Mouse (Mus musculus) heart, embryonic 16.5 days (tissue): ENCODE measurements around the gene Slc16a8. TPM values are rescaled to one million over a fixed set of nuclear protein-coding genes. Genes with fewer than 3 reads are reported as not detected.

Experiments used
- ATAC-seq: fragments of 200-750 bp; cut with Nextera tagmentation; replicated peaks from 2 replicates; pipeline ENCODE4 v1.8.0; 2017; ENCODE audit warnings: moderate number of reproducible peaks; ENCODE audit not compliant: insufficient read depth, low FRiP score; ENCODE audit errors: extremely low read depth
- H3K27ac ChIP-seq: fragments of 300-500 bp; sonication (generic); 2 replicates; pipeline ENCODE4 v1.5.1; 2014; ENCODE audit warnings: mild to moderate bottlenecking, low read length, control low read depth, moderate library complexity
- H3K27me3 ChIP-seq: fragments of 300-500 bp; sonication (generic); 2 replicates; pipeline ENCODE4 v1.6.1; 2014; ENCODE audit warnings: low read length, mixed read lengths; ENCODE audit not compliant: control insufficient read depth, insufficient read depth
- H3K36me3 ChIP-seq: fragments of 300-500 bp; sonication (generic); 2 replicates; pipeline ENCODE4 v1.6.1; 2014; ENCODE audit not compliant: control insufficient read depth, insufficient read depth
- H3K4me1 ChIP-seq: fragments of 300-500 bp; sonication (generic); 2 replicates; pipeline ENCODE4 v1.6.1; 2014; ENCODE audit warnings: low read length, mixed read lengths; ENCODE audit not compliant: control insufficient read depth, insufficient read depth
- H3K4me2 ChIP-seq: fragments of 300-500 bp; sonication (generic); 2 replicates; pipeline ENCODE4 v1.6.1; 2014; ENCODE audit warnings: low read depth, mild to moderate bottlenecking, control low read depth, low read length
- H3K4me3 ChIP-seq: fragments of 300-500 bp; sonication (generic); 2 replicates; pipeline ENCODE4 v1.5.1; 2014; ENCODE audit warnings: mild to moderate bottlenecking, control low read depth, low read length
- H3K9ac ChIP-seq: fragments of 300-500 bp; sonication (generic); 2 replicates; pipeline ENCODE4 v1.6.1; 2014; ENCODE audit warnings: low read length, control low read depth
- H3K9me3 ChIP-seq: fragments of 300-500 bp; sonication (generic); replicated peaks from 2 replicates; pipeline ENCODE4 v1.6.1; 2016; ENCODE audit warnings: low read length; ENCODE audit not compliant: control insufficient read depth
- WGBS: fragments of 180-500 bp; shearing (Covaris S2); extraction: QIAGEN DNeasy Blood & Tissue Kit; methylation state at CpG from one replicate; pipeline ENCODE4 v1.1.7; 2014; 5-methylcytosine and 5-hydroxymethylcytosine counted together
- polyA plus RNA-seq: library from polyadenylated mRNA; unstranded; fragments of >200 nt; fragmentation: Nextera tagmentation; extraction: Ambion mirVana; gene quantifications from 2 replicates; pipeline ENCODE4 v1.2.1, GENCODE M21; 2015

Slc16a8 gene
- polyA plus RNA-seq, 1 experiment from 2014 or later = 0.95 TPM

DNA sequence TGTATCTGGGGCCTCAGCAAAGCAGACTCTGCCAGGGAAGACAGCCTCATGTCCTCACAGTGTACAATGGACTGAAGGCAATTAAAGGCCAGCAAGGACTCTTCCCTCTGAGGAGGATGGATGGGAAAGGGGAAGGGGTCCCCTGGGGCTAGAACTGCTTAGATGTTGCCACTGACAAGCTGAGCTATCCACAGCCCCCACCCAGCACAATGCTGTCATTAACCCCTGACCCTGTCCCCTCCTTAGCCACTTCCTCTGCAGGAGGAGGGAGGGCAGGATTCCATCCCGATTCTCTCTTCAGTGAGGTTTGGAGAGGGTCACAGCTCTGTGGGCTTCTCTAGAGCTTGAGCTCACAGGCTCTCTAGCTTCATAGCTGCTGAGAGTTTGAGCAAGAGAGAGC lies 35.0 kb downstream of the Slc16a8 start:
- no peak overlapping the region for H3K4me2 ChIP-seq
- WGBS = 0% methylated on average over 1 of the region's 1 CpGs
- no peaks in the 10 kb centered on the region for H3K9me3 ChIP-seq
- H3K36me3 ChIP-seq = no peaks in the 10 kb centered on the region
- ATAC-seq = no peak
- H3K9ac ChIP-seq = no peak overlapping the region
- H3K4me1 ChIP-seq = peaks cover 2% of the 10 kb centered on the region; the same call in 1 of the 2 replicates
- no peak overlapping the region for H3K27ac ChIP-seq
- H3K4me3 ChIP-seq = no peak overlapping the region
- H3K27me3 ChIP-seq = no peaks in the 10 kb centered on the region

GRCm38 (mm10) chr15:79216191-79216590 lies 38.4 kb downstream of the Slc16a8 start:
- 51% methylated on average over 3 of the region's 3 CpGs for WGBS
- ATAC-seq = no peak

GRCm38 (mm10) chr15:79213591-79213990 lies 41.0 kb downstream of the Slc16a8 start:
- Histone ChIP-seq H3K9ac (no peak overlapping the region), H3K4me3 (no peak overlapping the region), H3K4me2 (no peak overlapping the region), H3K27me3 (no peaks in the 10 kb centered on the region; the same call in 1 of the 2 replicates), H3K4me1 (peaks cover 5% of the 10 kb centered on the region; the same call in 1 of the 2 replicates), H3K27ac (no peak overlapping the region), H3K36me3 (no peaks in the 10 kb centered on the region), H3K9me3 (no peaks in the 10 kb centered on the region)
- ATAC-seq = no peak
- 62% methylated on average over 6 of the region's 6 CpGs for WGBS

More at GRCm38 (mm10) chr15:79216191-79216590, 38.4 kb downstream of the Slc16a8 start:
- Histone ChIP-seq H3K4me1 (0 out of 2 replicates have a peak, but pooled peaks cover 2% of the 10 kb centered on the region), H3K4me3 (no peak overlapping the region), H3K27me3 (no peaks in the 10 kb centered on the region; the same call in 1 of the 2 replicates), H3K4me2 (no peak overlapping the region), H3K9ac (no peak overlapping the region), H3K27ac (no peak overlapping the region), H3K36me3 (no peaks in the 10 kb centered on the region), H3K9me3 (no peaks in the 10 kb centered on the region)

GRCm38 (mm10) chr15:79212750-79213446 lies 41.7 kb downstream of the Slc16a8 start:
- Histone ChIP-seq H3K9ac (no peak overlapping the region), H3K4me2 (no peak overlapping the region), H3K36me3 (no peaks in the 10 kb centered on the region), H3K27me3 (no peaks in the 10 kb centered on the region; the same call in 1 of the 2 replicates), H3K4me1 (peaks cover 5% of the 10 kb centered on the region; the same call in 1 of the 2 replicates), H3K27ac (no peak overlapping the region), H3K9me3 (no peaks in the 10 kb centered on the region), H3K4me3 (no peak overlapping the region)
- WGBS = 88% methylated on average over 26 of the region's 26 CpGs
- ATAC-seq = no peak

DNA sequence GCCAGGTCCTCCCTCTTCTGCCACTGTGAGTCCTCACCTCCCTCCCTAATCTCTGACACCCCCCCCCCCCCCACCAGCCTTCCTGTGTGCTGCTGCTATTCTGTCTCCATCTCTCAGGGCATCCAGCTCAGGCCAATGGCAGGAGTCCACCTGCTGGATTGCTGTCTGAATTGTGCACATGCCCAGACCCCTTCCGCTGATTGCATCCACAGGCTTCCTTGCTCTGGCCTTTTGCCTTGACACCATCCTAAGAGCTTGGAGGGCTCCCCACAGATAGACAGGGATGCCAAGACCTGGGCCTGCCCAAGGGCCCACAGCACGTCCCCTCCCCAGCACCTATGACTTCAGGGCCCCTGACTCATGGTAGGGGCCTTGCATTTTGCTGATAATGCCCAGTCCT lies 44.2 kb downstream of the Slc16a8 start:
- H3K27me3 ChIP-seq = no peaks in the 10 kb centered on the region; the same call in 1 of the 2 replicates
- WGBS = 64% methylated on average over 2 of the region's 2 CpGs
- no peak for ATAC-seq
- H3K9me3 ChIP-seq = no peaks in the 10 kb centered on the region
- no peaks in the 10 kb centered on the region for H3K36me3 ChIP-seq
- H3K9ac ChIP-seq = no peak overlapping the region
- peaks cover 5% of the 10 kb centered on the region; the same call in 1 of the 2 replicates for H3K4me1 ChIP-seq
- H3K27ac ChIP-seq = no peak overlapping the region
- no peak overlapping the region for H3K4me3 ChIP-seq
- H3K4me2 ChIP-seq = no peak overlapping the region

DNA sequence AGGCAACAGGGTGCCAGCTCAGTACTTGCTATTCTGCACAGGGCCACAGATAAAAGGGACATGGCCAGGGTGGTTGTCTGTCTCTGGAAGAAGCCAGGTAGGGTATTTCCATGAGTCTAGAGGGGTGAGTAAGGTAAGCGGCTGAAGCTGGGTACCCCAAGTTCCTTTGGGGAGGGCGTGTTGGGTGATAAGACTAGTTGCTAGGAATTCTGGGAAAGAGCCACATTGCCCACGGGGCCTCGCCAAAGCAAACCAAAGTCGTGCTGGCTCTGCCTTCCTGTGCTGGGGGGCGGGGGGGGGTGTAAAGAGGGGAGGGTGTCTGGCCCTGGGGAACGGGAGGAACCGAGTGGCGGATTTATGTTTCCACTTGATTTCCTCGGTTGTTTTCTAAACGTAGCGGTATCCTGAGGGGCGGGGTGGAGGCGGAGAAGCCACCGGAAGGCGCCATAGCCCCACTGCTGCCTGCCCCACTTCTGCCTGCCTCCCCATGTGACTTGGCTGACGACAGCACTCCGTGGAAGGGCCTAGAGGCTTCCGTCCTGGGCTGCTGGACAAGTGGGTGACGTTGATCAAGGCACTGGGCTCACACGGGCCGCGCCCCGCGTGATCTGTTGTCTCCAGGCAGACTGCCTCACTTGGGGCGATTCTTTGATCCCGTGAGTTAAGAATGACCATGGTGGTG lies 45.7 kb downstream of the Slc16a8 start:
- Histone ChIP-seq H3K36me3 (no peaks in the 10 kb centered on the region), H3K9ac (no peak overlapping the region), H3K4me3 (no peak overlapping the region), H3K27me3 (no peaks in the 10 kb centered on the region; the same call in 1 of the 2 replicates), H3K4me1 (peaks cover 5% of the 10 kb centered on the region; the same call in 1 of the 2 replicates), H3K27ac (no peak overlapping the region), H3K9me3 (no peaks in the 10 kb centered on the region), H3K4me2 (no peak overlapping the region)
- ATAC-seq = no peak
- WGBS = 78% methylated on average over 27 of the region's 27 CpGs

DNA sequence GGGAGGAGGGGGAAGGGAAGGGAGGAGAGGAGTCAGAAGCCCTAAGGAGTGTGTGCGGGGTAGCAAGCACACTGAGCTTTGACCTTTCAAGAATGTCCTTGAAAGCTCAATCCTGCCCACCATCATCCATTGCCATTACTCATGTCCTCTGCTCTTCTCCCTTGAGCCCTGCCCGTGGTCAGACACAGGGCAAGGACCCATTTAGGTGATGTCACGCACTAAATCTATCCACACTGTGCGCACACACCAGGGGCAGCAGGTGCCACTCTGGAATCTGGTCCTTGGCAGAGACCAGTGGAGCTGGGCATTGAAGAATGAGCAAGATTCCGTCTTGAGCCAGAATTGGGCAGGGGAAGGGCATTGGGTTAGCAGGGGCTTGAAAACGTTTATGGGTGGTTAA lies 46.4 kb downstream of the Slc16a8 start:
- Histone ChIP-seq H3K4me1 (peaks cover 5% of the 10 kb centered on the region; the same call in 1 of the 2 replicates), H3K27me3 (peaks cover 2% of the 10 kb centered on the region; the same call in 1 of the 2 replicates), H3K4me3 (no peak overlapping the region), H3K27ac (no peak overlapping the region), H3K9ac (no peak overlapping the region), H3K4me2 (no peak overlapping the region), H3K36me3 (no peaks in the 10 kb centered on the region), H3K9me3 (no peaks in the 10 kb centered on the region)
- 73% methylated on average over 6 of the region's 6 CpGs for WGBS
- no peak for ATAC-seq

GRCm38 (mm10) chr15:79202575-79202974 lies 52.0 kb downstream of the Slc16a8 start:
- Histone ChIP-seq H3K36me3 (no peaks in the 10 kb centered on the region), H3K4me2 (no peak overlapping the region), H3K9ac (no peak overlapping the region), H3K9me3 (no peaks in the 10 kb centered on the region), H3K4me1 (peaks cover 8% of the 10 kb centered on the region; the same call in 1 of the 2 replicates), H3K4me3 (no peak overlapping the region), H3K27ac (no peak overlapping the region), H3K27me3 (peaks cover 2% of the 10 kb centered on the region; the same call in 1 of the 2 replicates)
- ATAC-seq = no peak
- WGBS = 21% methylated on average over 10 of the region's 10 CpGs
